Mouse (Mus musculus): ENCODE measurements around the gene Srsf3. TPM values are rescaled to one million over a fixed set of nuclear protein-coding genes. Genes with fewer than 3 reads are reported as not detected.
"Not testable (repeated sequence)": the region's sequence is repeated elsewhere in the genome, so short reads cannot be mapped to it uniquely, and the experiment has no call there.

Gene Srsf3
- total and polyA plus RNA-seq, 3 experiments, result 64.5 to 84.9 (median 84.5) TPM

- TF ChIP-seq POLR2A (IDR thresholded peaks at IDR 0.05; ENCODE audit: insufficient read depth, low read depth, low read length) (no peak), CTCF (IDR thresholded peaks at IDR 0.05) (no peak), EP300 (IDR thresholded peaks at IDR 0.05; ENCODE audit: insufficient read depth, low read depth, low read length) (no peak)
- intact Hi-C loops (cut with DNase I), result loop anchor here (5.0 kb wide), 2 partner anchors 38 to 93 kb away; no protein-coding TSS in a partner anchor
- 46% methylated on average over 10 of the region's 10 CpGs for WGBS
- no peak overlapping the region for H3K9ac ChIP-seq (ENCODE audit: low read depth, low read length)
- peak in 1 of 2 experiments; percentile 51 for DNase-seq
- no peak overlapping the region for H3K4me3 ChIP-seq
- no peaks in the 10 kb centered on the region for H3K36me3 ChIP-seq (ENCODE audit: control insufficient read depth, insufficient read depth, low read length)
- H3K4me1 ChIP-seq (ENCODE audit: control insufficient read depth, insufficient read depth, low read length), result peaks cover 1% of the 10 kb centered on the region
- H3K27ac ChIP-seq, result 0 out of 2 replicates have a peak overlapping the region, but pooled peaks have one; percentile 4
- no peaks in the 10 kb centered on the region for H3K79me2 ChIP-seq (replicated peaks; ENCODE audit: control insufficient read depth, insufficient read depth, low read length)
- no peaks in the 10 kb centered on the region for H3K27me3 ChIP-seq (ENCODE audit: control insufficient read depth, insufficient read depth, low read length)
Measured at GRCm38 (mm10) chr17:29024896-29025565, 7.4 kb upstream of the Srsf3 start.

- Histone ChIP-seq H3K27ac (no peak overlapping the region), H3K79me2 (replicated peaks; ENCODE audit: control insufficient read depth, insufficient read depth, low read length) (no peaks in the 10 kb centered on the region), H3K36me3 (ENCODE audit: control insufficient read depth, insufficient read depth, low read length) (no peaks in the 10 kb centered on the region), H3K9ac (ENCODE audit: low read depth, low read length) (no peak overlapping the region), H3K27me3 (ENCODE audit: control insufficient read depth, insufficient read depth, low read length) (no peaks in the 10 kb centered on the region), H3K4me1 (ENCODE audit: control insufficient read depth, insufficient read depth, low read length) (peaks cover 1% of the 10 kb centered on the region), H3K4me3 (no peak overlapping the region)
- DNase-seq, result no peak
- intact Hi-C loops (cut with DNase I), result no loop called here
- 71% methylated on average over 5 of the region's 5 CpGs for WGBS
- TF ChIP-seq CTCF (IDR thresholded peaks at IDR 0.05), result no peak
- TF ChIP-seq POLR2A (IDR thresholded peaks at IDR 0.05; ENCODE audit: insufficient read depth, low read depth, low read length), result no peak
Measured at GRCm38 (mm10) chr17:29026652-29027356, 5.6 kb upstream of the Srsf3 start.

- Histone ChIP-seq H3K4me3 (no peak overlapping the region), H3K4me1 (ENCODE audit: control insufficient read depth, insufficient read depth, low read length) (peaks cover 1% of the 10 kb centered on the region; the same call in 1 of the 2 replicates), H3K9ac (ENCODE audit: low read depth, low read length) (no peak overlapping the region), H3K27me3 (ENCODE audit: control insufficient read depth, insufficient read depth, low read length) (no peaks in the 10 kb centered on the region), H3K36me3 (ENCODE audit: control insufficient read depth, insufficient read depth, low read length) (peaks cover 4% of the 10 kb centered on the region), H3K79me2 (replicated peaks; ENCODE audit: control insufficient read depth, insufficient read depth, low read length) (peaks cover 5% of the 10 kb centered on the region), H3K27ac (no peak overlapping the region)
- DNase-seq, result no peak
- intact Hi-C loops (cut with DNase I), result loop anchor here (5.0 kb wide), 1 partner anchor 338 kb away; the partner anchor contains the start of genes Mapk14 and Slc26a8
- whole genome bisulfite sequencing, result 84% methylated on average over 6 of the region's 6 CpGs
- TF ChIP-seq CTCF (IDR thresholded peaks at IDR 0.05) (peak; percentile 11; the same call in 1 of the 2 replicates), EP300 (IDR thresholded peaks at IDR 0.05; ENCODE audit: insufficient read depth, low read depth, low read length) (no peak), POLR2A (IDR thresholded peaks at IDR 0.05; ENCODE audit: insufficient read depth, low read depth, low read length) (no peak)
Measured at GRCm38 (mm10) chr17:29030321-29031034, 1.9 kb upstream of the Srsf3 start.

GRCm38 (mm10) chr17:29031085-29031711 lies 1.2 kb upstream of the Srsf3 start:
- peak overlapping the region; percentile 83 for H3K4me3 ChIP-seq
- not testable (repeated sequence) for H3K79me2 ChIP-seq (replicated peaks; ENCODE audit: control insufficient read depth, insufficient read depth, low read length); H3K4me1 ChIP-seq (ENCODE audit: control insufficient read depth, insufficient read depth, low read length); DNase-seq; H3K36me3 ChIP-seq (ENCODE audit: control insufficient read depth, insufficient read depth, low read length); H3K27me3 ChIP-seq (ENCODE audit: control insufficient read depth, insufficient read depth, low read length); H3K9ac ChIP-seq (ENCODE audit: low read depth, low read length)
- intact Hi-C loops (cut with DNase I), result loop anchor here (5.0 kb wide), 1 partner anchor 339 kb away; the partner anchor contains the start of genes Mapk14 and Slc26a8
- H3K27ac ChIP-seq, result peak overlapping the region; percentile 99
- WGBS, result 54% methylated on average over 7 of the region's 7 CpGs

- intact Hi-C loops (cut with DNase I), result loop anchor here (5.0 kb wide), 1 partner anchor 340 kb away; the partner anchor contains the start of genes Mapk14 and Slc26a8
- peak overlapping the region; percentile 99 for H3K27ac ChIP-seq
- H3K79me2 ChIP-seq (replicated peaks; ENCODE audit: control insufficient read depth, insufficient read depth, low read length), result peaks cover 6% of the 10 kb centered on the region
- H3K9ac ChIP-seq (ENCODE audit: low read depth, low read length), result peak overlapping the region; percentile 81
- peaks cover 1% of the 10 kb centered on the region; the same call in 1 of the 2 replicates for H3K4me1 ChIP-seq (ENCODE audit: control insufficient read depth, insufficient read depth, low read length)
- H3K36me3 ChIP-seq (ENCODE audit: control insufficient read depth, insufficient read depth, low read length), result peaks cover 16% of the 10 kb centered on the region
- H3K27me3 ChIP-seq (ENCODE audit: control insufficient read depth, insufficient read depth, low read length), result no peaks in the 10 kb centered on the region
- under 1% methylated on average over 26 of the region's 26 CpGs for WGBS
- DNase-seq, result no peak
- TF ChIP-seq CTCF (IDR thresholded peaks at IDR 0.05) (no peak), POLR2A (IDR thresholded peaks at IDR 0.05; ENCODE audit: insufficient read depth, low read depth, low read length) (no peak), EP300 (IDR thresholded peaks at IDR 0.05; ENCODE audit: insufficient read depth, low read depth, low read length) (no peak)
- H3K4me3 ChIP-seq, result peak overlapping the region; percentile 83
Measured at GRCm38 (mm10) chr17:29031771-29032273, 606 bp upstream of the Srsf3 start.

Data from heart, adult 2 months (tissue).